In the genomic region with DNA sequence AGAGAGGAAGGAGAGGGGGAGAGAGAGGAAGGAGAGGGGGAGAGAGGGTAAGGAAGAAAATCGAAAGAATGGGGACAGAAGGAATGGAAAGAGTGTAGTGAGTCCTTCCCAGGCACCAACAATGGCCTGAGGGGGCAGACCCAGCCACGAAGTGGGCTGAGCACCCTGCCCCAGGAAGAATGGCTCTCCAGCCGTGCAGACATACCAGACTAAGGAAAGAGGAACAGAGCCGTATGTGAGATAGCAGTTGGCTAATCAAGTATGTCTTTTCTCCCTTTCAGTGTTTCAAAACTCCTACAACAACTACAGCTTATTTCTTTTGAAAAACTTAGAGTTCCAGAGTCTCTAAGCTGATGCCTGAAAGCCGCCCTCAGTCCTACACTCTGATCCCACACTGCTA, we compare ENCODE assay signal across 22 mouse cellular contexts. TPM values are rescaled to one million over a fixed set of nuclear protein-coding genes. Genes with fewer than 3 reads are reported as not detected.
DNase-seq lines count a peak whose midpoint lies in the region; ATAC-seq and TF ChIP-seq lines count a peak whose summit lies in the region.
"Had no signal": no experiment of that assay in that cellular context is flagged by ENCODE, and none has a peak within 500 bp of the region (broad histone marks: within the 10 kb centered on the region; RNA-seq: fewer than 3 reads in every experiment).

No protein-coding gene starts in this region.

- H3K27ac ChIP-seq in lung, embryonic 16.5 days (ENCODE audit: low read length), result 0 out of 2 replicates have a peak overlapping the region, but pooled peaks have one; percentile 25
- peak overlapping the region; percentile 19; the same call in 1 of the 2 replicates for H3K27ac ChIP-seq in embryonic facial prominence, embryonic 10.5 days (replicated peaks)
- peak overlapping the region; percentile 78 for H3K27ac ChIP-seq in limb, embryonic 14.5 days (replicated peaks; ENCODE audit: low read depth, low read length)
- H3K27ac ChIP-seq: heart, adult 2 months; hindbrain, embryonic 13.5 days; stomach, embryonic 15.5 days had no signal

- no peaks in the 10 kb centered on the region for H3K36me3 ChIP-seq in lung, embryonic 16.5 days (ENCODE audit: control insufficient read depth, insufficient read depth, low read length)
- no peaks in the 10 kb centered on the region for H3K36me3 ChIP-seq in embryonic facial prominence, embryonic 10.5 days (replicated peaks)
- no peaks in the 10 kb centered on the region for H3K36me3 ChIP-seq in limb, embryonic 14.5 days (ENCODE audit: control insufficient read depth, insufficient read depth, low read length)
- H3K36me3 ChIP-seq: hindbrain, embryonic 13.5 days; stomach, embryonic 15.5 days had no signal

- no peak for TF ChIP-seq CTCF in lung, adult 2 months (IDR thresholded peaks at IDR 0.05; ENCODE audit: insufficient read depth, low read length)

- H3K9ac ChIP-seq in lung, embryonic 16.5 days (ENCODE audit: low read length), result no peak overlapping the region
- H3K9ac ChIP-seq in limb, embryonic 14.5 days (ENCODE audit: low read depth, low read length, severe bottlenecking), result no peak overlapping the region
- H3K9ac ChIP-seq: hindbrain, embryonic 13.5 days; liver, postnatal 0 days; stomach, embryonic 15.5 days had no signal

- no peak for DNase-seq in lung, adult 2 months
- DNase-seq in embryonic facial prominence, embryonic 10.5 days (ENCODE audit: low spot score), result no peak
- DNase-seq in limb, embryonic 14.5 days (ENCODE audit: low spot score), result no peak
- DNase-seq in right cerebral cortex, postnatal 4 days, result no peak
- DNase-seq in kidney, adult 8-10 months, result no peak
- DNase-seq in frontal cortex, adult 2 months (ENCODE audit: extremely low spot score in 1 of 2, low spot score in 1 of 2), result no peak
- DNase-seq: adrenal gland, postnatal 14 days; cerebellum, adult 8-10 months; cerebellum, postnatal 36 days; gastrocnemius, postnatal 25 days; heart, adult 2 months; kidney, adult 11 months; kidney, postnatal 4 days; liver, postnatal 0 days; lung, postnatal 36 days; thymus, adult 18-20 months had no signal

- TF ChIP-seq POLR2A in lung, adult 2 months (IDR thresholded peaks at IDR 0.05; ENCODE audit: borderline replicate concordance, extremely low read depth, low read depth, low read length), result no peak
- no peak for TF ChIP-seq POLR2A in limb, embryonic 14.5 days (IDR thresholded peaks at IDR 0.05; ENCODE audit: borderline replicate concordance, extremely low read depth, insufficient read depth, insufficient read length)

- no peak overlapping the region for H3K4me3 ChIP-seq in lung, embryonic 16.5 days (ENCODE audit: low read length)
- H3K4me3 ChIP-seq in lung, adult 2 months (replicated peaks; ENCODE audit: extremely low read depth, low read depth, low read length), result no peak overlapping the region
- H3K4me3 ChIP-seq in embryonic facial prominence, embryonic 10.5 days, result no peak overlapping the region
- no peak overlapping the region for H3K4me3 ChIP-seq in limb, embryonic 14.5 days (replicated peaks; ENCODE audit: low read length)
- H3K4me3 ChIP-seq: heart, adult 2 months; hindbrain, embryonic 13.5 days; stomach, embryonic 15.5 days had no signal

- WGBS in lung, embryonic 16.5 days, result 55% methylated on average over 5 of the region's 5 CpGs
- 58% methylated on average over 5 of the region's 5 CpGs for whole genome bisulfite sequencing in lung, adult 2 months
- WGBS in embryonic facial prominence, embryonic 10.5 days, result 48% methylated on average over 5 of the region's 5 CpGs
- 57% methylated on average over 5 of the region's 5 CpGs for WGBS in limb, embryonic 14.5 days

- H3K4me2 ChIP-seq in lung, embryonic 16.5 days (ENCODE audit: low read depth, low read length), result no peak overlapping the region
- H3K4me2 ChIP-seq in limb, embryonic 14.5 days (replicated peaks; ENCODE audit: low read depth, low read length, severe bottlenecking), result peak overlapping the region; percentile 17; the same call in 1 of the 2 replicates
- H3K4me2 ChIP-seq: hindbrain, embryonic 13.5 days; liver, embryonic 11.5 days; stomach, embryonic 15.5 days had no signal

- 0 out of 2 replicates have a peak, but pooled peaks cover 5% of the 10 kb centered on the region for H3K4me1 ChIP-seq in lung, embryonic 16.5 days (replicated peaks; ENCODE audit: control insufficient read depth, insufficient read depth, low read length)
- no peaks in the 10 kb centered on the region for H3K4me1 ChIP-seq in lung, adult 2 months (ENCODE audit: control insufficient read depth, insufficient read depth, low read length)
- peaks cover 14% of the 10 kb centered on the region for H3K4me1 ChIP-seq in embryonic facial prominence, embryonic 10.5 days
- peaks cover 22% of the 10 kb centered on the region for H3K4me1 ChIP-seq in limb, embryonic 14.5 days (ENCODE audit: control insufficient read depth, insufficient read depth, low read length)
- H3K4me1 ChIP-seq: stomach, embryonic 15.5 days had no signal

- no peaks in the 10 kb centered on the region for H3K27me3 ChIP-seq in lung, embryonic 16.5 days (ENCODE audit: control insufficient read depth, insufficient read depth, low read depth, low read length)
- no peaks in the 10 kb centered on the region for H3K27me3 ChIP-seq in embryonic facial prominence, embryonic 10.5 days (replicated peaks; ENCODE audit: low read depth, poor library complexity, severe bottlenecking)
- H3K27me3 ChIP-seq in limb, embryonic 14.5 days (ENCODE audit: control insufficient read depth, insufficient read depth, low read length), result no peaks in the 10 kb centered on the region
- H3K27me3 ChIP-seq: hindbrain, embryonic 13.5 days; stomach, embryonic 15.5 days had no signal

- H3K9me3 ChIP-seq in lung, embryonic 16.5 days (ENCODE audit: control insufficient read depth, low read length), result no peaks in the 10 kb centered on the region
- no peaks in the 10 kb centered on the region for H3K9me3 ChIP-seq in embryonic facial prominence, embryonic 10.5 days
- H3K9me3 ChIP-seq in limb, embryonic 14.5 days (ENCODE audit: control insufficient read depth, low read length), result no peaks in the 10 kb centered on the region
- H3K9me3 ChIP-seq: hindbrain, embryonic 13.5 days; stomach, embryonic 15.5 days had no signal

- no peak for ATAC-seq in lung, embryonic 16.5 days (ENCODE audit: low read depth)
- ATAC-seq in limb, embryonic 14.5 days (ENCODE audit: low FRiP score, low read depth), result no peak
- ATAC-seq: forebrain, embryonic 16.5 days; liver, postnatal 0 days; midbrain, embryonic 16.5 days had no signal

RNA-seq across cellular contexts. Expression of a gene that starts 28.8 kb away (rescaled TPM):
- polyA plus RNA-seq in lung, embryonic 16.5 days (2015; fragmentation: Nextera tagmentation; extraction: Ambion mirVana), result 104 and 107 TPM in 2 replicates
- polyA plus RNA-seq in lung, adult 2 months (2012; rRNA removed), result 35.6 and 48.1 TPM in 2 replicates
- 17.3 and 26.7 TPM in 2 replicates for polyA plus RNA-seq in embryonic facial prominence, embryonic 10.5 days (2016; fragmentation: Nextera tagmentation; extraction: Ambion mirVana)
- polyA plus RNA-seq in limb, embryonic 14.5 days (2012; rRNA removed), result 57.3 and 58.2 TPM in 2 replicates
- 126 and 144 TPM in 2 replicates for polyA plus RNA-seq in limb, embryonic 14.5 days (2014; fragmentation: Nextera tagmentation; extraction: Ambion mirVana)
- polyA plus RNA-seq in frontal cortex, adult 2 months (2012; rRNA removed), result 32.5 and 39.4 TPM in 2 replicates

Comparison
In these comparisons a context has a peak if more than half of its experiments do, and no peak if none do; other contexts are left out.
1. H3K27ac ChIP-seq: peak in every context shown above with its lines; median percentile 78 in limb, embryonic 14.5 days; 25 in lung, embryonic 16.5 days; 19 in embryonic facial prominence, embryonic 10.5 days.